Mouse (Mus musculus) cerebellum, postnatal 4 days (tissue): ENCODE measurements at regions not wholly inside any gene's neighbourhood (a gene's known extent, or its start where the extent isn't known, plus 50 kb on each side); places are given as distances from the start of the nearest gene placed in this dataset.

Source experiments
- DNase-seq, 2 experiments: peaks; one replicate each; pipeline ENCODE4 v3.0.0; 2022; ENCODE audit warnings: low spot score in 2 of 2, mixed read lengths in 1 of 2

GRCm38 (mm10) chr15:7005142-7005541 lies 85.3 kb upstream of the Lifr start:
- no peak for DNase-seq

- no peak for DNase-seq
Observed at GRCm38 (mm10) chr15:7006271-7006670, 84.1 kb upstream of the Lifr start.

- DNase-seq: no peak
Observed at GRCm38 (mm10) chr15:7008725-7009380, 81.6 kb upstream of the Lifr start.

- DNase-seq: no peak
Observed at GRCm38 (mm10) chr15:7010966-7011695, 79.3 kb upstream of the Lifr start.

- DNase-seq: no peak
Observed at GRCm38 (mm10) chr15:7011696-7012070, 78.7 kb upstream of the Lifr start.

- no peak for DNase-seq
Observed at GRCm38 (mm10) chr15:7012446-7012845, 78.0 kb upstream of the Lifr start.

GRCm38 (mm10) chr15:7013047-7013446 lies 77.4 kb upstream of the Lifr start:
- no peak for DNase-seq

- no peak for DNase-seq
Observed at GRCm38 (mm10) chr15:7014984-7015383, 75.4 kb upstream of the Lifr start.

GRCm38 (mm10) chr15:7016018-7016417 lies 74.4 kb upstream of the Lifr start:
- DNase-seq: no peak

GRCm38 (mm10) chr15:7017281-7017845 lies 73.1 kb upstream of the Lifr start:
- DNase-seq: no peak

GRCm38 (mm10) chr15:7022660-7023059 lies 67.8 kb upstream of the Lifr start:
- no peak for DNase-seq

GRCm38 (mm10) chr15:7025194-7025593 lies 65.2 kb upstream of the Lifr start:
- DNase-seq: no peak

- no peak for DNase-seq
Observed at GRCm38 (mm10) chr15:7031297-7032043, 58.9 kb upstream of the Lifr start.

- no peak for DNase-seq
Observed at GRCm38 (mm10) chr15:7037475-7037874, 52.9 kb upstream of the Lifr start.

- DNase-seq: no peak
Observed at GRCm38 (mm10) chr15:7039119-7039518, 51.3 kb upstream of the Lifr start.

- DNase-seq: no peak
Observed at GRCm38 (mm10) chr15:7039825-7040224, 50.6 kb upstream of the Lifr start.
